Mouse (Mus musculus): ENCODE measurements around the gene Trmt61a.

The Trmt61a gene

DNA sequence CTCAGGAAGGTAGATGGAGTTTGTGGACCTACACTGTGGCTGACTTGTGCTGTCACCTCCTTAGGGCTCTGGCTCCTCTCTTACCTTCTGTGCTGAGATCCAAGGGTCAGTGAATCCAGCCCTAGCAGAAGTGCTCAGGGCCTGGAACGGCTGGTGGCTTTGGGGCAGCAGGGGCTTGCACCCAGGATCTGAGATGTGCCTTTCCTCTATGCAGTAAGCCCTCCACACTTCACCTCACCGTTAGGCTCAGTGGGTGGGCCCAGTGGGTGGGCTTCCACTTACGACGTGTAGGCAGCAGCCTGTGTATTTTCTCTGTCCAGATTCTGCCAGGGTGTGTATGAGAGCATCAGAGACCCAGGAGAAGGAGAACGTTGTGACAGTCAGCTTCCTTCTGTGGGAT is 55.0 kb downstream of the Trmt61a start:
- no peak for DNase-seq (ENCODE audit: low spot score)
